Mouse (Mus musculus) effector memory CD4-positive, alpha-beta T cell, adult 7 months (primary cell): ENCODE results near the gene Adprm. TPM values are rescaled to one million over a fixed set of nuclear protein-coding genes. Genes with fewer than 3 reads are reported as not detected.

Experiments
- polyA plus RNA-seq: library from polyadenylated mRNA; unstranded; fragments of 100-300 nt; shearing (Covaris generic); gene quantifications from one replicate; pipeline ENCODE4 v1.2.1, GENCODE M21; 2017

Adprm gene
- polyA plus RNA-seq = 59.6 TPM

GRCm38 (mm10) chr11:67052321-67052952, at the start of gene Adprm, which contains the start of gene Sco1:
Adprm (minus strand) TSS chr11:67052594.
Sco1 (plus strand) TSS chr11:67052670.

GRCm38 (mm10) chr11:67078000-67078399, 25.6 kb upstream of the Adprm start, which contains the start of gene Myh3:
Myh3 (plus strand) TSS chr11:67078300.

GRCm38 (mm10) chr11:67024867-67025477, 27.4 kb downstream of the Adprm start, which contains the start of gene Tmem220:
Tmem220 (plus strand) TSS chr11:67025154.

Other genes starting within 250 kb of the Adprm start
- gene Pirt, start 140.6 kb downstream of the Adprm start, polyA plus RNA-seq = not detected
- gene Tmem238l, start 96.0 kb downstream of the Adprm start, polyA plus RNA-seq = not detected
- 0.32 TPM for gene Tmem220, start 27.4 kb downstream of the Adprm start, polyA plus RNA-seq
- gene Sco1, start 76 bp upstream of the Adprm start, polyA plus RNA-seq = 7.9 TPM
- gene Myh3, start 25.7 kb upstream of the Adprm start, polyA plus RNA-seq = not detected
- gene Myh2, start 118.4 kb upstream of the Adprm start, polyA plus RNA-seq = 0.16 TPM
- gene Myh1, start 147.5 kb upstream of the Adprm start, polyA plus RNA-seq = 0.27 TPM
- 0.10 TPM for gene Myh4, start 185.4 kb upstream of the Adprm start, polyA plus RNA-seq
- 0.37 TPM for gene Myh8, start 224.5 kb upstream of the Adprm start, polyA plus RNA-seq